Mouse (Mus musculus) midbrain, postnatal 0 days (tissue): ENCODE measurements around the gene Als2. TPM values are rescaled to one million over a fixed set of nuclear protein-coding genes. Genes with fewer than 3 reads are reported as not detected.
A peak's percentile ranks its signal among the peaks of the same experiment; 100 is the strongest.

ENCODE experiments used
- ATAC-seq: fragments of 200-750 bp; cut with Nextera tagmentation; 2 replicates; pipeline ENCODE4 v1.8.0; 2017; ENCODE audit warnings: moderate number of reproducible peaks, mild to moderate bottlenecking, moderate TSS enrichment, moderate library complexity; ENCODE audit not compliant: low FRiP score
- DNase-seq: peaks from one replicate; pipeline ENCODE4 v3.0.0-alpha.2; 2015; ENCODE audit warnings: low spot score
- H3K27ac ChIP-seq: fragments of 300-500 bp; sonication (generic); 2 replicates; pipeline ENCODE4 v1.5.1; 2014; ENCODE audit warnings: low read depth, mild to moderate bottlenecking, low read length, mixed read lengths
- H3K27me3 ChIP-seq: fragments of 300-500 bp; sonication (generic); 2 replicates; pipeline ENCODE4 v1.6.1; 2014; ENCODE audit warnings: low read length, control low read depth, mixed read lengths; ENCODE audit not compliant: insufficient read depth
- H3K36me3 ChIP-seq: fragments of 300-500 bp; sonication (generic); 2 replicates; pipeline ENCODE4 v1.6.1; 2014; ENCODE audit warnings: low read length, control low read depth, mixed read lengths; ENCODE audit not compliant: insufficient read depth
- H3K4me1 ChIP-seq: fragments of 300-500 bp; sonication (generic); 2 replicates; pipeline ENCODE4 v1.6.1; 2014; ENCODE audit warnings: mild to moderate bottlenecking, control low read depth, antibody characterized with exemption, low read length, mixed read lengths; ENCODE audit not compliant: insufficient read depth
- H3K4me2 ChIP-seq: fragments of 300-500 bp; sonication (generic); 2 replicates; pipeline ENCODE4 v1.6.1; 2014; ENCODE audit warnings: low read depth, mild to moderate bottlenecking, low read length, mixed read lengths; ENCODE audit not compliant: poor library complexity, severe bottlenecking
- H3K4me3 ChIP-seq: fragments of 300-500 bp; sonication (generic); 2 replicates; pipeline ENCODE4 v1.5.1; 2014; ENCODE audit warnings: low read depth, mild to moderate bottlenecking, low read length, moderate library complexity
- H3K9ac ChIP-seq: fragments of 300-500 bp; sonication (generic); replicated peaks from 2 replicates; pipeline ENCODE4 v1.6.1; 2014; ENCODE audit warnings: mild to moderate bottlenecking, low read length, moderate library complexity, mixed read lengths; ENCODE audit not compliant: poor library complexity, severe bottlenecking
- H3K9me3 ChIP-seq: fragments of 300-500 bp; sonication (generic); 2 replicates; pipeline ENCODE4 v1.6.1; 2016; ENCODE audit warnings: low read length, control low read depth
- CTCF ChIP-seq: IDR thresholded peaks from 2 replicates; pipeline ENCODE4 v1.5.1; 2016; ENCODE audit warnings: antibody characterized with exemption, mild to moderate bottlenecking
- WGBS: fragments of 180-500 bp; shearing (Covaris S2); extraction: QIAGEN DNeasy Blood & Tissue Kit; methylation state at CpG from one replicate; pipeline ENCODE4 v1.1.7; 2014; 5-methylcytosine and 5-hydroxymethylcytosine counted together
- polyA plus RNA-seq: library from polyadenylated mRNA; unstranded; fragments of >200 nt; fragmentation: Nextera tagmentation; extraction: Ambion mirVana; gene quantifications from 2 replicates; pipeline ENCODE4 v1.2.1, GENCODE M21; 2015
- total RNA-seq: library from RNA; depleted of rRNA; stranded (reverse); fragments of >200 nt; gene quantifications from 2 replicates; pipeline ENCODE4 v1.2.3, GENCODE M21; 2014

Als2 gene
- total and polyA plus RNA-seq, 2 experiments from 2014 or later: 13.2 to 37.7 TPM

- Histone ChIP-seq H3K27ac (no peak overlapping the region), H3K27me3 (no peaks in the 10 kb centered on the region), H3K4me1 (no peaks in the 10 kb centered on the region), H3K4me2 (no peak overlapping the region), H3K36me3 (no peaks in the 10 kb centered on the region), H3K9me3 (no peaks in the 10 kb centered on the region), H3K9ac (no peak overlapping the region), H3K4me3 (no peak overlapping the region)
- 55% methylated on average over 2 of the region's 2 CpGs for WGBS
- ATAC-seq (no peak), DNase-seq (no peak)
- no peak for TF ChIP-seq CTCF
These were observed 6.7 kb upstream of the Als2 start for GRCm38 (mm10) chr1:59243770-59244169.

- H3K4me1 ChIP-seq: no peaks in the 10 kb centered on the region
- H3K27ac ChIP-seq: peak overlapping the region; percentile 65
- no peaks in the 10 kb centered on the region for H3K9me3 ChIP-seq
- peak overlapping the region; percentile 69 for H3K4me2 ChIP-seq
- H3K9ac ChIP-seq: peak overlapping the region; percentile 47
- DNase-seq (peak; percentile 78), ATAC-seq (peak; percentile 54)
- H3K4me3 ChIP-seq: peak overlapping the region; percentile 76
- TF ChIP-seq CTCF: peak; percentile 72
- no peaks in the 10 kb centered on the region for H3K27me3 ChIP-seq
- H3K36me3 ChIP-seq: no peaks in the 10 kb centered on the region
- WGBS: under 1% methylated on average over 19 of the region's 19 CpGs
These were observed 682 bp upstream of the Als2 start for GRCm38 (mm10) chr1:59237614-59238211.

GRCm38 (mm10) chr1:59229187-59229586, 7.8 kb downstream of the Als2 start:
- no peak for DNase-seq
- no peaks in the 10 kb centered on the region for H3K4me1 ChIP-seq
- H3K9ac ChIP-seq: no peak overlapping the region
- no peak for TF ChIP-seq CTCF
- no peak overlapping the region for H3K27ac ChIP-seq
- H3K36me3 ChIP-seq: no peaks in the 10 kb centered on the region
- WGBS: 29% methylated on average over 4 of the region's 4 CpGs
- H3K9me3 ChIP-seq: no peaks in the 10 kb centered on the region
- no peak overlapping the region for H3K4me3 ChIP-seq
- no peak overlapping the region for H3K4me2 ChIP-seq
- no peak for ATAC-seq
- H3K27me3 ChIP-seq: no peaks in the 10 kb centered on the region

- DNase-seq (no peak), ATAC-seq (no peak)
- no peak overlapping the region for H3K27ac ChIP-seq
- no peaks in the 10 kb centered on the region for H3K27me3 ChIP-seq
- H3K4me2 ChIP-seq: no peak overlapping the region
- H3K4me3 ChIP-seq: no peak overlapping the region
- no peaks in the 10 kb centered on the region for H3K9me3 ChIP-seq
- H3K36me3 ChIP-seq: no peaks in the 10 kb centered on the region
- no peak overlapping the region for H3K9ac ChIP-seq
- H3K4me1 ChIP-seq: no peaks in the 10 kb centered on the region
- TF ChIP-seq CTCF: no peak
- 84% methylated on average over 7 of the region's 7 CpGs for WGBS
These were observed 8.5 kb downstream of the Als2 start for GRCm38 (mm10) chr1:59228552-59228951.

- 92% methylated on average over 7 of the region's 7 CpGs for WGBS
- H3K4me3 ChIP-seq: no peak overlapping the region
- H3K4me2 ChIP-seq: no peak overlapping the region
- DNase-seq (peak; percentile 40), ATAC-seq (no peak)
- no peak for TF ChIP-seq CTCF
- no peaks in the 10 kb centered on the region for H3K9me3 ChIP-seq
- H3K9ac ChIP-seq: no peak overlapping the region
- no peaks in the 10 kb centered on the region for H3K27me3 ChIP-seq
- peaks cover 5% of the 10 kb centered on the region for H3K36me3 ChIP-seq
- no peaks in the 10 kb centered on the region for H3K4me1 ChIP-seq
- no peak overlapping the region for H3K27ac ChIP-seq
These were observed 14.8 kb downstream of the Als2 start for GRCm38 (mm10) chr1:59222101-59222825.

- no peak overlapping the region for H3K9ac ChIP-seq
- peaks cover 6% of the 10 kb centered on the region for H3K36me3 ChIP-seq
- H3K4me1 ChIP-seq: no peaks in the 10 kb centered on the region
- H3K4me2 ChIP-seq: no peak overlapping the region
- WGBS: 95% methylated on average over 2 of the region's 2 CpGs
- DNase-seq: no peak
- ATAC-seq: no peak
- no peaks in the 10 kb centered on the region for H3K9me3 ChIP-seq
- no peak overlapping the region for H3K4me3 ChIP-seq
- no peaks in the 10 kb centered on the region for H3K27me3 ChIP-seq
- TF ChIP-seq CTCF: no peak
- H3K27ac ChIP-seq: no peak overlapping the region
These were observed 15.4 kb downstream of the Als2 start for GRCm38 (mm10) chr1:59221591-59221990.
